Mouse (Mus musculus): ENCODE data around the gene Cacng1.

- TF ChIP-seq CHD2 (IDR thresholded peaks at IDR 0.05; ENCODE audit: low read depth, low read length) (no peak), ZC3H11A (IDR thresholded peaks at IDR 0.05; ENCODE audit: borderline replicate concordance, low read depth, low read length) (no peak)
Observed at GRCm38 (mm10) chr11:107668223-107668622, 48.1 kb downstream of the Cacng1 start.

Measured in ES-E14 (cell line).